Mouse (Mus musculus) kidney, adult 2 months (tissue): ENCODE data around the gene Clspn.

Experiments
- CTCF ChIP-seq: fragments of 200-500 bp; conservative IDR thresholded peaks from 2 replicates; pipeline ENCODE4 v1.5.1; 2011; ENCODE audit warnings: low read depth, mild to moderate bottlenecking, control low read depth, low read length, moderate library complexity, mixed read lengths; ENCODE audit not compliant: insufficient read depth, insufficient read length
- POLR2A ChIP-seq: fragments of 200-500 bp; IDR thresholded peaks from one replicate; pipeline ENCODE4 v1.6.1; 2011; ENCODE audit warnings: low read depth, low read length, control low read depth

DNA sequence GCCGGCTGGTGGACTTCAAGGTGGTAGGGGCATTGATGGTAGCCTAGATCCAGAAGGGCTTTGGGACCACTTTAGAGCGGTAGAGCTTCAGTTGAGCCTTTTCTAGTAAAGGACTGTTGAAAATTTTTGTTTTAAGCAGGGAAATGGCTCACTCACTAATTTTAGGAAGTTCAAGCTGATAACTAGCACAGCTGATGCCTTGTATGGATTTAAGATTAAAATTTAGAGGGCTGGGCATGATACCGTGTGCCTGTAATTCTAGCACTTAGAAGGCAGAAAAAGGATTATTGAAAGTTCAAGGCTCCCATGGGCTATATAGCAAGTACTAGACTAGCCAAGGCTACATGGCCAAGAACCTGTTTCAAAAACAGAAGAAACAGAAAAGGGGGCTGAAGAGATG is 13.0 kb downstream of the Clspn start:
- no peak for TF ChIP-seq POLR2A
- TF ChIP-seq CTCF = no peak
